Mouse (Mus musculus): ENCODE measurements around the gene Ctcf. TPM values are rescaled to one million over a fixed set of nuclear protein-coding genes. Genes with fewer than 3 reads are reported as not detected.

Gene Ctcf
- total RNA-seq, 2 experiments from 2014 or later = 33.2 to 42.6 TPM

DNA sequence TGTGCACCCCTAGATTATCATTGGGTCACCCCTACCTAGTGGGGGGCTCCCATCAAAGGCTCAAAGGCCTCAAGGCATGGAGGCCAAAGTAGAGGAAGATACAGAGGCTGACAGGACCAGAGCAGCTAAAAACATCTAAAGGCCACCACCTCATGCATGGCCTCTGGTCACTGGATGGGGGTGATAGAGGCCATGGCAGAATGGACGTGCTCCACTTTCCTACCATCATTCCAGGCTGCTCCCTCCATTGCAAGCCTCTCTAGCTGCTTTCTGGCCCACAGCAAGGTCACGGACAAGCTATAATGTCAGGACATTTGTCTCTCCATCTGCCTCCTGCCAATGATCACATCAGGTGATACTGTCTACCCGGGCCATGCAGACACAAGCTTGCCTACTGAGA is 75.9 kb downstream of the Ctcf start:
- TF ChIP-seq CTCF (IDR thresholded peaks at IDR 0.05) = no peak
- H3K4me3 ChIP-seq = no peak overlapping the region
- intact Hi-C loops (cut with DNase I) = loop anchor here (5.0 kb wide), 2 partner anchors 60 to 310 kb away; no protein-coding TSS in a partner anchor
- H3K27ac ChIP-seq = no peak overlapping the region
- no peak for DNase-seq

GRCm38 (mm10) chr8:105714139-105714538 is 77.8 kb downstream of the Ctcf start:
- Histone ChIP-seq H3K27ac (peak overlapping the region; percentile 66; the same call in 1 of the 2 replicates), H3K4me3 (no peak overlapping the region)
- intact Hi-C loops (cut with DNase I) = loop anchor here (1.0 to 5.0 kb wide), 5 partner anchors 58 to 308 kb away; no protein-coding TSS in a partner anchor
- DNase-seq = peak; percentile 91
- peak; percentile 94 for TF ChIP-seq CTCF (IDR thresholded peaks at IDR 0.05)

DNA sequence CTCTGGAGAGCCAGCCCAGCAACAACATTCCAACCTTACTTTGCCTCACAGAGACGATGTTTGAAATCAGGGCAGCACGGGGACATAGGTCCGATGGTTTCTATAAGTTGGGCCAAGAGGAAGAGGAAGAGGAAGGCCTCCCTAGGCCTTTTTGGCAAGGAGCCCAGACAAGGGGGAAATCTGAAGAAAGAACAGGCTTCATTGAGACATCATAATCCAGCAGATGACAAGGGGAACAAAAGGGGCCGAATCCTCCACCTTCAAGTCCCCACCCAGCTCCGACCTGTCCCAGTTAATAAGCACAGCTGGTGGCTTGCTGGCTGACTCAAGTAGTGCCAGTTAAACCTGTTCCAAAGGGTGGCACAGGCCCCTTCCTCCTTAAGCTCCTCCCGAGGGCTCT is 78.7 kb downstream of the Ctcf start:
- peak overlapping the region; percentile 66 for H3K27ac ChIP-seq
- no peak for TF ChIP-seq CTCF (IDR thresholded peaks at IDR 0.05)
- DNase-seq = no peak
- no peak overlapping the region for H3K4me3 ChIP-seq
- intact Hi-C loops (cut with DNase I) = loop anchor here (2.0 kb wide), 2 partner anchors 74 to 116 kb away; no protein-coding TSS in a partner anchor

- intact Hi-C loops (cut with DNase I) = no loop called here
- TF ChIP-seq CTCF (IDR thresholded peaks at IDR 0.05) = no peak
- no peak overlapping the region for H3K27ac ChIP-seq
- no peak for DNase-seq
- H3K4me3 ChIP-seq = no peak overlapping the region
Observed at GRCm38 (mm10) chr8:105716302-105716945, 80.1 kb downstream of the Ctcf start.

DNA sequence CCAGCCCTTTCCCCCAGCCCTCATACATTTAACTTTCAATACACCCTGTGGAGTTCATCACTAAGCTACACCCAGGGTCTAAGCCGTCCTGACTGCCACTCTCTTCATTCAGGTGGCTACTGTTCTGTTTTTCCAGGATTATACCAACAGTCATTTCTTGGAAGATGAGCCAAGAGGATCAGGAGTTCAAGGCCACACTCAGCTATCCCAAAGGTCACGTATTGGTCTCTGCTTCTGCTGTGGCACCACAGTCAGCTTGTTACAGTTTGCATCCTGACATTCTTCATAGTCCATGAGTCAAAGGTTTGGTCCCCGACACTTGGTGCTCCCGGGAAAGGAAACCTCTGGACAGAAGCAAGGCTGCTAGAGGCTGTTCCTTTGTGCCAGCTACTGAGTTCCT is 83.3 kb downstream of the Ctcf start:
- TF ChIP-seq CTCF (IDR thresholded peaks at IDR 0.05) = no peak
- intact Hi-C loops (cut with DNase I) = no loop called here
- H3K4me3 ChIP-seq = no peak overlapping the region
- no peak for DNase-seq
- peak overlapping the region; percentile 58; the same call in 1 of the 2 replicates for H3K27ac ChIP-seq

- TF ChIP-seq CTCF (IDR thresholded peaks at IDR 0.05) = no peak
- no peak overlapping the region for H3K4me3 ChIP-seq
- H3K27ac ChIP-seq = no peak overlapping the region
- DNase-seq = no peak
- intact Hi-C loops (cut with DNase I) = no loop called here
Observed at GRCm38 (mm10) chr8:105722861-105723260, 86.5 kb downstream of the Ctcf start.

DNA sequence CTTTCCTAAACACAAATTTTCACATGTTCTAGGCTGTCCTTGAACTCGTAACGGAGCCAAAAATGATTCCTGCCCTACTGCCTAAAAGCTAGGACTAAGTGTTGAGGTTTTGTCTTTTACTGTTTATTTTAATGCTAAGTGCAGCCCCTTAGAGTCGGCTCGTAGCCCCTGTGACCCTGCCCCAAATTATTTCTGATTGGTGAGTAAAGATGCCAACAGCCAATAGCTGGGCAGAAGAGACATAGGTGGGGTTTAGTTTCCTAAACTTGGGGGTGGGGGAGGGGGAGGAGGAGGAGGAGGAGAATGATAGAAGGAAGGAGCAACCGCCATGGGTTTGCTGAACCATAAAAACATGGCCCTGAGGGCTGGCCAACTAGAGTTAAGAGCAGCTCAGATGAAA is 89.4 kb downstream of the Ctcf start:
- Histone ChIP-seq H3K4me3 (no peak overlapping the region), H3K27ac (no peak overlapping the region)
- intact Hi-C loops (cut with DNase I) = no loop called here
- DNase-seq = no peak
- no peak for TF ChIP-seq CTCF (IDR thresholded peaks at IDR 0.05)

DNA sequence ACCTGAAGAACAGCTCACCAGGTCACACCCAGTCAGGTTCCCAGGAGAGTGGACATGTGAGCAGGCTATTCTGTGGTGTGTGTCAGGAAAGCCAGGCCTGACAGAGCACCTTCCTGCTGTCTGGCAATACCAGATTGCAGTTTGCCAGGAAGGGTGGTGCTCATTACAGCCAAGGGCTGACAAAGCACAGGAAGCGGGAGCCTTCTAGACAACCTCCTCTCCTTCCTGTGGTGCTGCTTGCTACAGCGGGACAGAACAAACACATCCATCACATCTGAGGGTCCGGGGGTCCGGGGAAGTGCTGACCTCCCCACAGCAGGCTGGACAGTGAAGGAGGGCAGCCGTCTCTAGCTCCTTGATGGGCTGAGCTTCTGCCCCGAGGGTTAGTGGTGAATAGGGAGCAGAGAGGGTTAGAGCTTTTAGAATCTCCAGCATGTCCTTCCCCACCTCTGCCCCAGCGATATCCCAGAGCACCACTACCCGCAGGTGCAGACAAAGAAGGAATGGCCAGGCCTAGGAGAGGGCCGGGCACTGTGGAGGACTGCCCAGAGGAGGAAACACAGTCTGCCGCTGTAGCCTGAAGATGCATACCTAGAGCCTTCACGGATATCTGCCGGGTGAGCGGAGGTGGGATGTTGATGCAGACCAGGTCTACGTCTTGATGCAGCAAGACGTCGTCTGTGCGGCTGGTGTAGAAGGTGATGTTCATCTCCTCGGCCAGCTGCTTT is 91.2 kb downstream of the Ctcf start:
- peak overlapping the region; percentile 63 for H3K4me3 ChIP-seq

DNA sequence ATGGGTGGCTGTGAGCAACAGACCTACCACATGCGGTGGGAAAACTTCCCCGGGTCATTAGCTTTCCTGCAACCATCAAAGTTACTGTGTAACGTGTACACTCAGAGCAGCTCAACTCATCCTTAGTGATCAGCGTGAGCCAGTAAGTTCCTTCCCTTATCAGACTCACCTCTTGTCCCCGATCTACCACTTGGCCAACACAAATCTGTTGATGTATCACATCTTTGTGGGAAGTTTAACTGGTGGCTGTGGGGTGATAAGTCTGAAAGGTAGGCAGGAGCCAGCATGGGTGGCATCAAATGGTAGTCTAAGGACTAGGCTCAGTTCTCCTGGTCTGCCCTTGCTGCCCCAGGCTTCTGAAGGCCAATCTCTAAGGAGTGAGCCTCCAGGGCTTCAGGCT is 95.8 kb downstream of the Ctcf start:
- H3K4me3 ChIP-seq = no peak overlapping the region
- DNase-seq = no peak
- TF ChIP-seq CTCF (IDR thresholded peaks at IDR 0.05) = no peak
- H3K27ac ChIP-seq = no peak overlapping the region
- intact Hi-C loops (cut with DNase I) = no loop called here

More for the DNA sequence above, 91.2 kb downstream of the Ctcf start:
- peak overlapping the region; percentile 87 for H3K27ac ChIP-seq
- peak; percentile 53 for DNase-seq
- TF ChIP-seq CTCF (IDR thresholded peaks at IDR 0.05) = no peak
- intact Hi-C loops (cut with DNase I) = no loop called here

Small RNAs within 50 kb of the gene (microRNA-seq; reads per million reads assigned to microRNA genes)
- gene Mir1966 = not detected

Other genes with a start within 250 kb of the Ctcf start
- under 1 TPM in 1 of 2 experiments, not detected in 1; 0.23 TPM for gene Kctd19, start 223.1 kb upstream of the Ctcf start, total RNA-seq (2021)
- gene Lrrc36, start 223.0 kb upstream of the Ctcf start, total RNA-seq (2021) = under 1 TPM; 0.64 to 0.73 TPM
- 10 to 100 TPM; 52.8 to 53.4 TPM for gene Tppp3, start 165.0 kb upstream of the Ctcf start, total RNA-seq (2021)
- 10 to 100 TPM in 1 of 2 experiments, 1 to 10 TPM in 1; 9.6 to 11.2 TPM for gene Zdhhc1, start 139.7 kb upstream of the Ctcf start, total RNA-seq (2021)
- gene Hsd11b2, start 117.8 kb upstream of the Ctcf start, total RNA-seq (2021) = not detected
- 10 to 100 TPM; 40.3 to 41.6 TPM for gene Atp6v0d1, start 70.5 kb upstream of the Ctcf start, total RNA-seq (2021)
- 10 to 100 TPM; 15.7 to 20.6 TPM for gene Ripor1, start 31.3 kb upstream of the Ctcf start, total RNA-seq (2021)
- gene Agrp, start 825 bp downstream of the Ctcf start, total RNA-seq (2021) = under 1 TPM in 1 of 2 experiments, not detected in 1; 0.75 TPM
- gene Carmil2, start 49.7 kb downstream of the Ctcf start, total RNA-seq (2021) = under 1 TPM in 1 of 2 experiments, not detected in 1; 0.17 TPM
- gene Acd, start 64.5 kb downstream of the Ctcf start, total RNA-seq (2021) = 1 to 10 TPM; 4.2 to 5.3 TPM
- 1 to 10 TPM; 5.0 to 6.0 TPM for gene Pard6a, start 64.6 kb downstream of the Ctcf start, total RNA-seq (2021)
- not detected for gene 4933405L10Rik, start 71.1 kb downstream of the Ctcf start, total RNA-seq (2021)
- under 1 TPM; 0.47 to 0.69 TPM for gene Enkd1, start 71.6 kb downstream of the Ctcf start, total RNA-seq (2021)
- gene Gfod2, start 122.1 kb downstream of the Ctcf start, total RNA-seq (2021) = 1 to 10 TPM; 7.2 to 7.4 TPM
- gene Ranbp10, start 190.8 kb downstream of the Ctcf start, total RNA-seq (2021) = 10 to 100 TPM; 23.0 to 24.3 TPM
- gene Tsnaxip1, start 191.2 kb downstream of the Ctcf start, total RNA-seq (2021) = not detected
- 1 to 10 TPM; 1.0 to 1.8 TPM for gene Cenpt, start 216.7 kb downstream of the Ctcf start, total RNA-seq (2021)
- 10 to 100 TPM; 21.9 to 25.0 TPM for gene Thap11, start 218.6 kb downstream of the Ctcf start, total RNA-seq (2021)
- gene Nutf2, start 224.0 kb downstream of the Ctcf start, total RNA-seq (2021) = 10 to 100 TPM; 39.2 to 43.4 TPM
- 10 to 100 TPM; 19.7 TPM for gene Edc4, start 244.3 kb downstream of the Ctcf start, total RNA-seq (2021)